Mouse (Mus musculus): ENCODE data around the gene Slc4a1.

Slc4a1 gene

GRCm38 (mm10) chr11:102319941-102320685 lies 45.9 kb downstream of the Slc4a1 start:
- peak; percentile 90 to 92 for DNase-seq

GRCm38 (mm10) chr11:102319410-102319792 lies 46.6 kb downstream of the Slc4a1 start, which contains the start of gene Ubtf:
TSS of gene Ubtf (minus strand) at chr11:102319742.
- peak; percentile 83 to 85 for DNase-seq

GRCm38 (mm10) chr11:102318576-102319409 lies 47.2 kb downstream of the Slc4a1 start:
- peak; percentile 42 to 62 for DNase-seq

- DNase-seq, result peak; percentile 77 to 80
These were observed 48.0 kb downstream of the Slc4a1 start for GRCm38 (mm10) chr11:102317901-102318575.

- peak; percentile 43 to 63 for DNase-seq
These were observed 48.6 kb downstream of the Slc4a1 start for GRCm38 (mm10) chr11:102317298-102317900.

GRCm38 (mm10) chr11:102316572-102317297 lies 49.3 kb downstream of the Slc4a1 start:
- peak; percentile 92 to 94 for DNase-seq

GRCm38 (mm10) chr11:102315690-102316571 lies 50.1 kb downstream of the Slc4a1 start:
- peak in 1 of 2 experiments; percentile 17 for DNase-seq

- DNase-seq, result no peak
These were observed 51.7 kb downstream of the Slc4a1 start for GRCm38 (mm10) chr11:102314321-102314720.

- no peak for DNase-seq
These were observed 53.4 kb downstream of the Slc4a1 start for GRCm38 (mm10) chr11:102312586-102312985.

GRCm38 (mm10) chr11:102311966-102312365 lies 54.0 kb downstream of the Slc4a1 start:
- DNase-seq, result no peak

GRCm38 (mm10) chr11:102310768-102311695 lies 55.0 kb downstream of the Slc4a1 start:
- no peak for DNase-seq

- no peak for DNase-seq
These were observed 56.0 kb downstream of the Slc4a1 start for GRCm38 (mm10) chr11:102309821-102310617.

GRCm38 (mm10) chr11:102308979-102309378 lies 57.0 kb downstream of the Slc4a1 start:
- peak; percentile 97 to 98 for DNase-seq

- DNase-seq, result no peak
These were observed 57.9 kb downstream of the Slc4a1 start for GRCm38 (mm10) chr11:102308104-102308503.

- no peak for DNase-seq
These were observed 60.6 kb downstream of the Slc4a1 start for GRCm38 (mm10) chr11:102305359-102305758.

- DNase-seq, result no peak
These were observed 61.9 kb downstream of the Slc4a1 start for GRCm38 (mm10) chr11:102304141-102304540.

GRCm38 (mm10) chr11:102299839-102300238 lies 66.2 kb downstream of the Slc4a1 start:
- DNase-seq, result peak in 1 of 2 experiments; percentile 53
